Mouse (Mus musculus): ENCODE data around the gene Gm20388.

The Gm20388 gene

GRCm38 (mm10) chr8:120502428-120502827, 591.8 kb downstream of the Gm20388 start:
- no peak for DNase-seq

- peak; percentile 73 to 86 for DNase-seq
These were observed 593.8 kb downstream of the Gm20388 start for GRCm38 (mm10) chr8:120504251-120505081.

GRCm38 (mm10) chr8:120505082-120505511, 594.5 kb downstream of the Gm20388 start:
- peak; percentile 69 to 81 for DNase-seq

GRCm38 (mm10) chr8:120505619-120506310, 595.1 kb downstream of the Gm20388 start:
- peak in 1 of 2 experiments; percentile 59 for DNase-seq

GRCm38 (mm10) chr8:120506562-120506961, 595.9 kb downstream of the Gm20388 start:
- DNase-seq, result no peak

- DNase-seq, result no peak
These were observed 596.6 kb downstream of the Gm20388 start for GRCm38 (mm10) chr8:120507290-120507689.

- peak in 1 of 2 experiments; percentile 69 for DNase-seq
These were observed 598.7 kb downstream of the Gm20388 start for GRCm38 (mm10) chr8:120509136-120510034.

- DNase-seq, result no peak
These were observed 599.4 kb downstream of the Gm20388 start for GRCm38 (mm10) chr8:120510035-120510416.

GRCm38 (mm10) chr8:120510863-120511457, 600.3 kb downstream of the Gm20388 start:
- no peak for DNase-seq

GRCm38 (mm10) chr8:120511737-120512136, 601.1 kb downstream of the Gm20388 start:
- DNase-seq, result no peak

- DNase-seq, result peak in 1 of 2 experiments; percentile 68
These were observed 601.7 kb downstream of the Gm20388 start for GRCm38 (mm10) chr8:120512326-120512725.

- DNase-seq, result no peak
These were observed 602.5 kb downstream of the Gm20388 start for GRCm38 (mm10) chr8:120513145-120513544.

GRCm38 (mm10) chr8:120513638-120514461, 603.2 kb downstream of the Gm20388 start:
- DNase-seq, result peak; percentile 78 to 83

GRCm38 (mm10) chr8:120515214-120515613, 604.6 kb downstream of the Gm20388 start:
- DNase-seq, result no peak

GRCm38 (mm10) chr8:120515650-120516049, 605.0 kb downstream of the Gm20388 start:
- no peak for DNase-seq

- DNase-seq, result no peak
These were observed 605.6 kb downstream of the Gm20388 start for GRCm38 (mm10) chr8:120516182-120516755.

GRCm38 (mm10) chr8:120517666-120518410, 607.2 kb downstream of the Gm20388 start:
- DNase-seq, result no peak

- no peak for DNase-seq
These were observed 608.3 kb downstream of the Gm20388 start for GRCm38 (mm10) chr8:120518736-120519534.

- DNase-seq, result no peak
These were observed 609.6 kb downstream of the Gm20388 start for GRCm38 (mm10) chr8:120520287-120520686.
